Mouse (Mus musculus) cerebellum, adult 2 months (tissue): Measurements from ENCODE around the gene Dcaf12. TPM values are rescaled to one million over a fixed set of nuclear protein-coding genes. Genes with fewer than 3 reads are reported as not detected.

ENCODE experiments used
- DNase-seq, 2 experiments: peaks; one replicate each; pipeline ENCODE4 v3.0.0; 2021
- H3K27ac ChIP-seq: fragments of 200-500 bp; 2 replicates; pipeline ENCODE4 v1.5.1; 2012; ENCODE audit warnings: low read length, control low read depth, inconsistent platforms; ENCODE audit not compliant: insufficient read depth
- H3K27me3 ChIP-seq: fragments of 200-500 bp; 2 replicates; pipeline ENCODE4 v1.6.1; 2012; ENCODE audit warnings: inconsistent platforms, mild to moderate bottlenecking, low read length, moderate library complexity; ENCODE audit not compliant: control insufficient read depth, insufficient read depth
- H3K4me1 ChIP-seq: fragments of 200-500 bp; 2 replicates; pipeline ENCODE4 v1.6.1; 2011; ENCODE audit warnings: low read length; ENCODE audit not compliant: control insufficient read depth, insufficient read depth
- H3K4me3 ChIP-seq: fragments of 200-500 bp; replicated peaks from 2 replicates; pipeline ENCODE3; 2011; ENCODE audit warnings: mild to moderate bottlenecking, low read depth, low read length, control low read depth; ENCODE audit not compliant: insufficient read depth
- CTCF ChIP-seq: fragments of 200-500 bp; IDR thresholded peaks from 2 replicates; pipeline ENCODE4 v1.5.1; 2011; ENCODE audit warnings: low read depth, mild to moderate bottlenecking, control low read depth, low read length, moderate library complexity, borderline replicate concordance; ENCODE audit not compliant: insufficient read depth
- POLR2A ChIP-seq: fragments of 200-500 bp; IDR thresholded peaks from 2 replicates; pipeline ENCODE4 v1.6.1; 2011; ENCODE audit warnings: low read length, control low read depth, borderline replicate concordance; ENCODE audit not compliant: insufficient read depth
- WGBS: fragments of 180-500 bp; shearing (Covaris S2); methylation state at CpG from one replicate; pipeline ENCODE4 v1.1.7; 2018; 5-methylcytosine and 5-hydroxymethylcytosine counted together
- polyA plus RNA-seq: library from polyadenylated mRNA; depleted of rRNA; stranded (reverse); fragments of >200 nt; gene quantifications from 2 replicates; pipeline ENCODE4 v1.2.3, GENCODE M21; 2012; rRNA removed

The Dcaf12 gene
- polyA plus RNA-seq, 1 experiment: 40.4 TPM

- H3K27me3 ChIP-seq: no peaks in the 10 kb centered on the region
- 92% methylated on average over 1 of the region's 1 CpGs for WGBS
- no peak overlapping the region for H3K27ac ChIP-seq
- TF ChIP-seq POLR2A (no peak), CTCF (no peak)
- H3K4me1 ChIP-seq: peaks cover 5% of the 10 kb centered on the region
- no peak for DNase-seq
- H3K4me3 ChIP-seq: no peak overlapping the region
Observed at GRCm38 (mm10) chr4:41257752-41258151, 56.9 kb downstream of the Dcaf12 start.

- peak; percentile 31 to 51 for DNase-seq
- H3K4me1 ChIP-seq: peaks cover 5% of the 10 kb centered on the region
- no peak overlapping the region for H3K4me3 ChIP-seq
- no peak for TF ChIP-seq POLR2A
- TF ChIP-seq CTCF: no peak
- WGBS: 29% methylated on average over 12 of the region's 12 CpGs
- H3K27me3 ChIP-seq: no peaks in the 10 kb centered on the region
- peak overlapping the region; percentile 34; the same call in 1 of the 2 replicates for H3K27ac ChIP-seq
Observed at GRCm38 (mm10) chr4:41255564-41256210, 59.0 kb downstream of the Dcaf12 start.

GRCm38 (mm10) chr4:41253756-41254155 is 60.9 kb downstream of the Dcaf12 start:
- Histone ChIP-seq H3K4me1 (peaks cover 5% of the 10 kb centered on the region), H3K27ac (no peak overlapping the region), H3K27me3 (no peaks in the 10 kb centered on the region), H3K4me3 (no peak overlapping the region)
- no peak for DNase-seq
- 96% methylated on average over 2 of the region's 2 CpGs for WGBS
- no peak for TF ChIP-seq CTCF
- no peak for TF ChIP-seq POLR2A

- no peaks in the 10 kb centered on the region for H3K27me3 ChIP-seq
- no peak for DNase-seq
- no peak overlapping the region for H3K4me3 ChIP-seq
- WGBS: 95% methylated on average over 2 of the region's 2 CpGs
- TF ChIP-seq POLR2A (no peak), CTCF (no peak)
- H3K27ac ChIP-seq: no peak overlapping the region
- H3K4me1 ChIP-seq: no peaks in the 10 kb centered on the region
Observed at GRCm38 (mm10) chr4:41245408-41245807, 69.3 kb downstream of the Dcaf12 start.

Other genes starting within 250 kb of the Dcaf12 start
- 0.05 TPM in 1 of 2 replicates, not detected in the other for gene Aqp3, start 216.7 kb downstream of the Dcaf12 start, polyA plus RNA-seq
- gene Nol6, start 190.4 kb downstream of the Dcaf12 start, polyA plus RNA-seq: 61.2 and 63.6 TPM in 2 replicates
- gene Ube2r2, start 179.1 kb downstream of the Dcaf12 start, polyA plus RNA-seq: 109 and 135 TPM in 2 replicates
- gene Ubap2, start 39.7 kb downstream of the Dcaf12 start, polyA plus RNA-seq: 27.4 and 30.8 TPM in 2 replicates
- gene Ubap1, start 34.1 kb upstream of the Dcaf12 start, polyA plus RNA-seq: 55.9 and 59.5 TPM in 2 replicates
- gene Kif24, start 150.0 kb upstream of the Dcaf12 start, polyA plus RNA-seq: 0.39 and 0.57 TPM in 2 replicates
- gene Nudt2, start 150.3 kb upstream of the Dcaf12 start, polyA plus RNA-seq: 47.7 and 47.9 TPM in 2 replicates
- 18.6 and 19.9 TPM in 2 replicates for gene AI464131, start 188.2 kb upstream of the Dcaf12 start, polyA plus RNA-seq
- gene 1110017D15Rik, start 202.4 kb upstream of the Dcaf12 start, polyA plus RNA-seq: 4.3 and 6.4 TPM in 2 replicates